Mouse (Mus musculus) left cerebral cortex, postnatal 36 days (tissue): ENCODE measurements around the gene Myo1b. TPM values are rescaled to one million over a fixed set of nuclear protein-coding genes. Genes with fewer than 3 reads are reported as not detected.

ENCODE experiments used
- DNase-seq, 2 experiments: peaks; one replicate each; pipeline ENCODE4 v3.0.0; 2021 to 2022; ENCODE audit warnings: low spot score in 2 of 2, mixed read lengths in 1 of 2
- intact Hi-C: fragments of 180-260 bp; cut with DNase I; formaldehyde crosslinking; loops from one replicate; pipeline ENCODE4 v1.15.1; 2025
- total RNA-seq, 2 experiments: library from RNA; stranded (reverse); gene quantifications; 2 replicates each; pipeline ENCODE4 v1.2.3; 2021

Gene Myo1b
- total RNA-seq, 2 experiments from 2014 or later = 28.5 to 39.4 TPM

- intact Hi-C loops = no loop called here
- DNase-seq = no peak
Measured at GRCm38 (mm10) chr1:51808847-51809246, 107.0 kb downstream of the Myo1b start.

- intact Hi-C loops = no loop called here
- no peak for DNase-seq
Measured at GRCm38 (mm10) chr1:51808228-51808627, 107.6 kb downstream of the Myo1b start.

GRCm38 (mm10) chr1:51805040-51805610 lies 110.7 kb downstream of the Myo1b start:
- DNase-seq = no peak
- intact Hi-C loops = no loop called here

- DNase-seq = no peak
Measured at GRCm38 (mm10) chr1:51804296-51805039, 111.4 kb downstream of the Myo1b start.

GRCm38 (mm10) chr1:51798011-51798471 lies 117.8 kb downstream of the Myo1b start:
- intact Hi-C loops = no loop called here
- DNase-seq = no peak

More at GRCm38 (mm10) chr1:51804296-51805039, 111.4 kb downstream of the Myo1b start:
- intact Hi-C loops = no loop called here

- intact Hi-C loops = no loop called here
- no peak for DNase-seq
Measured at GRCm38 (mm10) chr1:51795586-51796309, 120.1 kb downstream of the Myo1b start.

GRCm38 (mm10) chr1:51789269-51789668 lies 126.6 kb downstream of the Myo1b start:
- DNase-seq = no peak
- intact Hi-C loops = no loop called here

- intact Hi-C loops = no loop called here
- no peak for DNase-seq
Measured at GRCm38 (mm10) chr1:51782091-51782490, 133.8 kb downstream of the Myo1b start.

GRCm38 (mm10) chr1:51780357-51780756 lies 135.5 kb downstream of the Myo1b start:
- no peak for DNase-seq
- intact Hi-C loops = no loop called here

- DNase-seq = no peak
- intact Hi-C loops = no loop called here
Measured at GRCm38 (mm10) chr1:51778241-51778640, 137.6 kb downstream of the Myo1b start.

- intact Hi-C loops = no loop called here
- DNase-seq = no peak
Measured at GRCm38 (mm10) chr1:51770504-51770871, 145.4 kb downstream of the Myo1b start.

GRCm38 (mm10) chr1:51769815-51770503 lies 145.9 kb downstream of the Myo1b start:
- intact Hi-C loops = no loop called here
- DNase-seq = no peak

GRCm38 (mm10) chr1:51766271-51766670 lies 149.6 kb downstream of the Myo1b start:
- DNase-seq = no peak
- intact Hi-C loops = no loop called here

GRCm38 (mm10) chr1:51765156-51765555 lies 150.7 kb downstream of the Myo1b start:
- intact Hi-C loops = no loop called here
- no peak for DNase-seq

- DNase-seq = no peak
- intact Hi-C loops = no loop called here
Measured at GRCm38 (mm10) chr1:51759657-51760056, 156.2 kb downstream of the Myo1b start.

GRCm38 (mm10) chr1:51758326-51759109 lies 157.4 kb downstream of the Myo1b start:
- intact Hi-C loops = no loop called here
- DNase-seq = peak; percentile 47 to 52

GRCm38 (mm10) chr1:51753621-51754020 lies 162.2 kb downstream of the Myo1b start:
- intact Hi-C loops = no loop called here
- DNase-seq = no peak

- DNase-seq = no peak
- intact Hi-C loops = no loop called here
Measured at GRCm38 (mm10) chr1:51751006-51751405, 164.9 kb downstream of the Myo1b start.

- intact Hi-C loops = no loop called here
- DNase-seq = no peak
Measured at GRCm38 (mm10) chr1:51748306-51748705, 167.6 kb downstream of the Myo1b start.
